Mouse (Mus musculus) CH12.LX (cell line): ENCODE results near the gene 1700021F05Rik. TPM values are rescaled to one million over a fixed set of nuclear protein-coding genes. Genes with fewer than 3 reads are reported as not detected.

Source experiments
- DNase-seq: peaks from one replicate; pipeline ENCODE4 v3.0.0-alpha.2; 2013; ENCODE audit errors: extremely low read depth
- H3K27ac ChIP-seq: 2 replicates; pipeline ENCODE4 v1.5.1; 2012; ENCODE audit warnings: low read depth, mild to moderate bottlenecking, control low read depth, moderate library complexity; ENCODE audit not compliant: insufficient read depth
- H3K27me3 ChIP-seq: replicated peaks from 2 replicates; pipeline ENCODE3; 2012; ENCODE audit warnings: inconsistent platforms
- H3K36me3 ChIP-seq, 2 experiments: replicated peaks in 1 of 2; 2 replicates each; pipeline versions ENCODE3 to v1.6.1; 2012; ENCODE audit warnings: inconsistent platforms in 1 of 2, low read length in 1 of 2, mild to moderate bottlenecking in 1 of 2, mixed read lengths in 1 of 2, moderate library complexity in 1 of 2; ENCODE audit not compliant: control insufficient read depth in 1 of 2, insufficient read depth in 1 of 2
- H3K4me1 ChIP-seq, 2 experiments: 2 replicates each; pipeline ENCODE4 v1.6.1; 2012; ENCODE audit warnings: inconsistent platforms in 1 of 2, moderate library complexity in 1 of 2; ENCODE audit not compliant: insufficient read depth in 2 of 2, control insufficient read depth in 1 of 2
- H3K4me2 ChIP-seq: 2 replicates; pipeline ENCODE4 v1.6.1; 2012; ENCODE audit warnings: low read depth, mild to moderate bottlenecking, control low read depth; ENCODE audit not compliant: poor library complexity, insufficient read depth, severe bottlenecking
- H3K4me3 ChIP-seq, 3 experiments: fragments of 150-350 bp in 1 of 3; sonication (generic) in 1 of 3; replicated peaks in 1 of 3; 2 replicates each; pipeline versions ENCODE3 to v1.5.1; 2011 to 2012; ENCODE audit warnings: low read depth in 2 of 3, low read length in 2 of 3, mild to moderate bottlenecking in 2 of 3, moderate library complexity in 2 of 3, control low read depth in 1 of 3, improper control_type of control experiment in 1 of 3, inconsistent platforms in 1 of 3, mixed read lengths in 1 of 3; ENCODE audit not compliant: poor library complexity in 1 of 3
- H3K79me2 ChIP-seq: replicated peaks from 2 replicates; pipeline ENCODE4 v1.6.1; 2012; ENCODE audit warnings: mild to moderate bottlenecking, moderate library complexity; ENCODE audit not compliant: control insufficient read depth, poor library complexity, insufficient read depth, severe bottlenecking; ENCODE audit errors: extremely low read depth
- H3K9ac ChIP-seq: 2 replicates; pipeline ENCODE4 v1.6.1; 2012; ENCODE audit warnings: low read depth, mild to moderate bottlenecking, control low read depth, moderate library complexity; ENCODE audit not compliant: insufficient read depth
- H3K9me3 ChIP-seq: replicated peaks from 2 replicates; pipeline ENCODE3; 2012; ENCODE audit warnings: low read length, inconsistent platforms, mixed read lengths
- BHLHE40 ChIP-seq: IDR thresholded peaks from 2 replicates; pipeline ENCODE4 v1.6.1; 2011; ENCODE audit warnings: mild to moderate bottlenecking, low read depth, low read length, improper control_type of control experiment
- CHD1 ChIP-seq: IDR thresholded peaks from 2 replicates; pipeline ENCODE4 v1.6.1; 2012; ENCODE audit warnings: low read depth, low read length, improper control_type of control experiment, inconsistent platforms
- CHD2 ChIP-seq: IDR thresholded peaks from 2 replicates; pipeline ENCODE4 v1.6.1; 2011; ENCODE audit warnings: low read length, improper control_type of control experiment
- ELF1 ChIP-seq: IDR thresholded peaks from 2 replicates; pipeline ENCODE4 v1.6.1; 2014; ENCODE audit warnings: low read depth, mild to moderate bottlenecking, inconsistent platforms, low read length, improper control_type of control experiment
- EP300 ChIP-seq: IDR thresholded peaks from 2 replicates; pipeline ENCODE4 v1.6.1; 2011; ENCODE audit warnings: low read length, improper control_type of control experiment
- HCFC1 ChIP-seq: IDR thresholded peaks from 2 replicates; pipeline ENCODE4 v1.6.1; 2012; ENCODE audit warnings: low read depth, mild to moderate bottlenecking, inconsistent platforms, low read length, improper control_type of control experiment
- IRF4 ChIP-seq: IDR thresholded peaks from 2 replicates; pipeline ENCODE4 v1.6.1; 2014; ENCODE audit warnings: low read depth, mild to moderate bottlenecking, inconsistent platforms, low read length, improper control_type of control experiment
- JUN ChIP-seq: IDR thresholded peaks from 2 replicates; pipeline ENCODE4 v1.6.1; 2011; ENCODE audit warnings: low read depth, mild to moderate bottlenecking, low read length, improper control_type of control experiment, moderate library complexity; ENCODE audit not compliant: insufficient read depth
- JUND ChIP-seq: conservative IDR thresholded peaks from 2 replicates; pipeline ENCODE4 v1.6.1; 2011; ENCODE audit warnings: low read depth, low read length, improper control_type of control experiment
- MAFK ChIP-seq: IDR thresholded peaks from 2 replicates; pipeline ENCODE4 v1.6.1; 2011; ENCODE audit warnings: low read length, improper control_type of control experiment; ENCODE audit not compliant: insufficient replicate concordance
- MAZ ChIP-seq: IDR thresholded peaks from 2 replicates; pipeline ENCODE4 v1.6.1; 2012; ENCODE audit warnings: low read depth, mild to moderate bottlenecking, inconsistent platforms, low read length, improper control_type of control experiment, moderate library complexity
- MEF2A ChIP-seq: IDR thresholded peaks from 2 replicates; pipeline ENCODE4 v1.6.1; 2014; ENCODE audit warnings: low read depth, mild to moderate bottlenecking, inconsistent platforms, low read length, improper control_type of control experiment, borderline replicate concordance
- MYC ChIP-seq: IDR thresholded peaks from 2 replicates; pipeline ENCODE4 v1.6.1; 2011; ENCODE audit warnings: low read depth, mild to moderate bottlenecking, improper control_type of control experiment, low read length
- NELFE ChIP-seq: IDR thresholded peaks from 2 replicates; pipeline ENCODE4 v1.6.1; 2011; ENCODE audit warnings: low read depth, low read length, improper control_type of control experiment
- NRF1 ChIP-seq: IDR thresholded peaks from 2 replicates; pipeline ENCODE4 v1.6.1; 2014; ENCODE audit warnings: low read depth, mild to moderate bottlenecking, inconsistent platforms, low read length, improper control_type of control experiment, moderate library complexity
- POLR2A ChIP-seq: IDR thresholded peaks from 2 replicates; pipeline ENCODE4 v1.6.1; 2011; ENCODE audit warnings: low read depth, mild to moderate bottlenecking, improper control_type of control experiment, low read length
- POLR2AphosphoS2 ChIP-seq: IDR thresholded peaks from 2 replicates; pipeline ENCODE4 v1.6.1; 2011; ENCODE audit warnings: low read depth, low read length, improper control_type of control experiment
- RCOR1 ChIP-seq: conservative IDR thresholded peaks from 2 replicates; pipeline ENCODE4 v1.6.1; 2012; ENCODE audit warnings: low read depth, mild to moderate bottlenecking, inconsistent platforms, low read length, improper control_type of control experiment
- SIN3A ChIP-seq: IDR thresholded peaks from 2 replicates; pipeline ENCODE4 v1.6.1; 2012; ENCODE audit warnings: low read length, improper control_type of control experiment, inconsistent platforms
- SMC3 ChIP-seq: IDR thresholded peaks from 2 replicates; pipeline ENCODE4 v1.6.1; 2011; ENCODE audit warnings: low read depth, low read length, improper control_type of control experiment
- TCF12 ChIP-seq: IDR thresholded peaks from 2 replicates; pipeline ENCODE4 v1.6.1; 2014; ENCODE audit warnings: low read depth, mild to moderate bottlenecking, inconsistent platforms, low read length, improper control_type of control experiment
- USF1 ChIP-seq: IDR thresholded peaks from 2 replicates; pipeline ENCODE4 v1.6.1; 2014; ENCODE audit warnings: low read depth, mild to moderate bottlenecking, inconsistent platforms, low read length, improper control_type of control experiment
- ZC3H11A ChIP-seq: IDR thresholded peaks from 2 replicates; pipeline ENCODE4 v1.6.1; 2012; ENCODE audit warnings: low read depth, mild to moderate bottlenecking, inconsistent platforms, low read length, improper control_type of control experiment
- ZKSCAN1 ChIP-seq: IDR thresholded peaks from 2 replicates; pipeline ENCODE4 v1.6.1; 2012; ENCODE audit warnings: low read depth, inconsistent platforms, low read length, improper control_type of control experiment, borderline replicate concordance
- ZMIZ1 ChIP-seq: IDR thresholded peaks from 2 replicates; pipeline ENCODE4 v1.6.1; 2012; ENCODE audit warnings: low read depth, mild to moderate bottlenecking, inconsistent platforms, low read length, improper control_type of control experiment
- ZNF384 ChIP-seq: IDR thresholded peaks from 2 replicates; pipeline ENCODE4 v1.6.1; 2012; ENCODE audit warnings: low read depth, low read length, improper control_type of control experiment, inconsistent platforms
- dilution Hi-C: fragments of 300-500 bp; cut with MboI; formaldehyde crosslinking; loops from 2 replicates; pipeline ENCODE4 v1.14.3; 2020; ENCODE audit warnings: low sequenced_read_pairs; ENCODE audit not compliant: extremely low pct_unique_long_range_greater_than_20kb, extremely low pct_ligation_motif_present
- in situ Hi-C: fragments of 300-500 bp; cut with MboI; formaldehyde crosslinking; loops from 3 replicates; pipeline ENCODE4 v1.14.3; 2019; ENCODE audit warnings: low sequenced_read_pairs, low pct_ligation_motif_present, low pct_unique_long_range_greater_than_20kb, mixed read lengths
- polyA plus RNA-seq: library from polyadenylated mRNA; unstranded; fragments of >175 nt; gene quantifications from 2 replicates; pipeline ENCODE4 v1.2.1, GENCODE M21; 2012; ENCODE audit warnings: low read depth; ENCODE audit not compliant: insufficient read length
- total RNA-seq, 2 experiments: library from RNA; depleted of rRNA; stranded (reverse); fragments of 300-350 nt in 1 of 2; fragments of >200 nt in 1 of 2; gene quantifications; 2 replicates each; pipeline ENCODE4 v1.2.3; 2012 to 2014

Gene 1700021F05Rik
- total and polyA plus RNA-seq, 3 experiments = 33.0 to 70.3 (median 53.0) TPM

- TF ChIP-seq SIN3A = no peak
- TF ChIP-seq ELF1 = no peak
- TF ChIP-seq MAFK = no peak
- TF ChIP-seq NRF1 = no peak
- no peak for TF ChIP-seq CHD2
- TF ChIP-seq BHLHE40 = no peak
- no peak for TF ChIP-seq MEF2A
- TF ChIP-seq IRF4 = no peak
- no peak for TF ChIP-seq MAZ
- no peak for TF ChIP-seq POLR2A
- no peak for TF ChIP-seq SMC3
- no peak for TF ChIP-seq ZC3H11A
- H3K36me3 ChIP-seq = peaks cover 3 to 9% of the 10 kb centered on the region in 2 experiments
- no peaks in the 10 kb centered on the region for H3K27me3 ChIP-seq
- no peaks in the 10 kb centered on the region for H3K79me2 ChIP-seq
- no peak for DNase-seq
- no peak overlapping the region for H3K4me2 ChIP-seq
- H3K9ac ChIP-seq = no peak overlapping the region
- dilution Hi-C loops = no loop called here
- in situ Hi-C loops = loop anchor here (5.0 to 10.0 kb wide), 2 partner anchors 34 to 236 kb away; no protein-coding TSS in a partner anchor
- H3K27ac ChIP-seq = no peak overlapping the region
- H3K4me3 ChIP-seq = no peak overlapping the region
- H3K4me1 ChIP-seq = peaks cover 4 to 12% of the 10 kb centered on the region in 2 experiments; a peak in 2 of 4 replicates
- H3K9me3 ChIP-seq = peaks cover 3% of the 10 kb centered on the region
These were observed 47.8 kb upstream of the 1700021F05Rik start for GRCm38 (mm10) chr10:43588470-43589177.

DNA sequence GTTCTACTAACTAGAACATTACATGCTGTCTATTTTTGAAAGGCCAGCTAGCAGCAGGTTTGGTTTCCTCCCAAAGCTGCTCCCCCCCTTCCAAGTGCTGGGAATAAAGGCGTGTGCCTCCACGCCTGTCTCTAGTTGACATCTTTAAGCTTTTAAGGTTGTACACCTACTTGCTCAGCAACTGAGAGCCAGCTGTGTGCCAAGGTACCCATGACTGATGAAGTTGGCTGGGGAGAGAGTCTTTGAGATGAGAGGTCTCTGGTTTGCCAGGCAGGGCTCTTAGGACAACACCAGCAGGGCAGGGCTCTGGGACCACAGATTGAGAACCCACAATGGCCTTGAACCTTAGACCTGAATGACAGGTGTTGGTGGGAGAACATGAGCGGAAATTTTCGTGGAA is 43.7 kb upstream of the 1700021F05Rik start:
- Histone ChIP-seq H3K9ac (no peak overlapping the region), H3K36me3 (peaks cover 17 to 31% of the 10 kb centered on the region in 2 experiments), H3K79me2 (peaks cover 35% of the 10 kb centered on the region), H3K27me3 (no peaks in the 10 kb centered on the region), H3K9me3 (peaks cover 3% of the 10 kb centered on the region), H3K4me2 (no peak overlapping the region), H3K27ac (no peak overlapping the region), H3K4me3 (no peak overlapping the region), H3K4me1 (peaks cover 2 to 27% of the 10 kb centered on the region in 2 experiments; a peak in 3 of 4 replicates)
- in situ Hi-C loops = loop anchor here (10.0 kb wide), 1 partner anchor 240 kb away; no protein-coding TSS in a partner anchor
- DNase-seq = no peak
- TF ChIP-seq ZNF384 = no peak
- TF ChIP-seq SIN3A = no peak
- no peak for TF ChIP-seq USF1
- no peak for TF ChIP-seq MYC
- no peak for TF ChIP-seq TCF12
- TF ChIP-seq NRF1 = no peak
- peak; percentile 74 for TF ChIP-seq ZMIZ1
- no peak for TF ChIP-seq SMC3
- TF ChIP-seq JUN = no peak
- no peak for TF ChIP-seq JUND
- TF ChIP-seq POLR2A = peak; percentile 59; the same call in 1 of the 2 replicates
- peak; percentile 88; the same call in 1 of the 2 replicates for TF ChIP-seq POLR2AphosphoS2
- no peak for TF ChIP-seq ZKSCAN1
- no peak for TF ChIP-seq EP300
- TF ChIP-seq NELFE = no peak
- no peak for TF ChIP-seq RCOR1
- TF ChIP-seq BHLHE40 = no peak
- TF ChIP-seq HCFC1 = no peak
- no peak for TF ChIP-seq MAFK
- TF ChIP-seq CHD1 = no peak
- peak; percentile 45; the same call in 1 of the 2 replicates for TF ChIP-seq CHD2
- TF ChIP-seq MEF2A = no peak
- dilution Hi-C loops = no loop called here
